Mouse (Mus musculus) lung, embryonic 14.5 days (tissue): ENCODE data around the gene Mapk1ip1l. TPM values are rescaled to one million over a fixed set of nuclear protein-coding genes. Genes with fewer than 3 reads are reported as not detected.

Source experiments
- ATAC-seq: fragments of 200-750 bp; cut with Nextera tagmentation; 2 replicates; pipeline ENCODE4 v1.8.0; 2017; ENCODE audit warnings: mild to moderate bottlenecking, moderate TSS enrichment, moderate library complexity; ENCODE audit not compliant: insufficient read depth
- DNase-seq: peaks from one replicate; pipeline ENCODE4 v3.0.0-alpha.2; 2015
- H3K27ac ChIP-seq: fragments of 300-500 bp; sonication (generic); 2 replicates; pipeline ENCODE4 v1.5.1; 2014; ENCODE audit warnings: low read depth, mild to moderate bottlenecking, moderate library complexity
- H3K27me3 ChIP-seq: fragments of 300-500 bp; sonication (generic); 2 replicates; pipeline ENCODE4 v1.6.1; 2014; ENCODE audit warnings: low read length, control low read depth; ENCODE audit not compliant: insufficient read depth
- H3K36me3 ChIP-seq: fragments of 300-500 bp; sonication (generic); 2 replicates; pipeline ENCODE4 v1.6.1; 2014; ENCODE audit warnings: control low read depth; ENCODE audit not compliant: insufficient read depth
- H3K4me1 ChIP-seq: fragments of 300-500 bp; sonication (generic); 2 replicates; pipeline ENCODE4 v1.6.1; 2014; ENCODE audit warnings: antibody characterized with exemption, control low read depth; ENCODE audit not compliant: insufficient read depth
- H3K4me2 ChIP-seq: fragments of 300-500 bp; sonication (generic); 2 replicates; pipeline ENCODE4 v1.6.1; 2014; ENCODE audit warnings: mild to moderate bottlenecking
- H3K4me3 ChIP-seq: fragments of 300-500 bp; sonication (generic); 2 replicates; pipeline ENCODE4 v1.5.1; 2014; ENCODE audit warnings: low read depth, low read length
- H3K9ac ChIP-seq: fragments of 300-500 bp; sonication (generic); 2 replicates; pipeline ENCODE4 v1.6.1; 2014
- H3K9me3 ChIP-seq: fragments of 300-500 bp; sonication (generic); 2 replicates; pipeline ENCODE4 v1.6.1; 2016; ENCODE audit warnings: low read depth, low read length, control low read depth
- CTCF ChIP-seq: IDR thresholded peaks from 2 replicates; pipeline ENCODE4 v1.5.1; 2016; ENCODE audit warnings: antibody characterized with exemption, low read depth
- WGBS: fragments of 180-500 bp; shearing (Covaris S2); extraction: QIAGEN DNeasy Blood & Tissue Kit; methylation state at CpG from one replicate; pipeline ENCODE4 v1.1.7; 2014; 5-methylcytosine and 5-hydroxymethylcytosine counted together
- polyA plus RNA-seq: library from polyadenylated mRNA; unstranded; fragments of >200 nt; fragmentation: Nextera tagmentation; extraction: Ambion mirVana; gene quantifications from 2 replicates; pipeline ENCODE4 v1.2.1, GENCODE M21; 2014

Gene Mapk1ip1l
- polyA plus RNA-seq, 1 experiment from 2014 or later: 101 TPM

GRCm38 (mm10) chr14:47302885-47303680, 5.0 kb downstream of the Mapk1ip1l start:
- H3K9ac ChIP-seq: no peak overlapping the region
- no peak overlapping the region for H3K4me3 ChIP-seq
- no peaks in the 10 kb centered on the region for H3K27me3 ChIP-seq
- ATAC-seq: no peak
- H3K4me2 ChIP-seq: no peak overlapping the region
- H3K36me3 ChIP-seq: peaks cover 15% of the 10 kb centered on the region
- no peak overlapping the region for H3K27ac ChIP-seq
- H3K9me3 ChIP-seq: no peaks in the 10 kb centered on the region
- no peak for TF ChIP-seq CTCF
- DNase-seq: no peak
- H3K4me1 ChIP-seq: peaks cover 3% of the 10 kb centered on the region; the same call in 1 of the 2 replicates
- 77% methylated on average over 14 of the region's 14 CpGs for WGBS

GRCm38 (mm10) chr14:47304814-47305405, 6.8 kb downstream of the Mapk1ip1l start:
- peaks cover 27% of the 10 kb centered on the region for H3K36me3 ChIP-seq
- WGBS: 92% methylated on average over 6 of the region's 6 CpGs
- no peak for TF ChIP-seq CTCF
- no peaks in the 10 kb centered on the region for H3K4me1 ChIP-seq
- ATAC-seq: no peak
- no peak for DNase-seq
- no peaks in the 10 kb centered on the region for H3K9me3 ChIP-seq
- H3K9ac ChIP-seq: no peak overlapping the region
- no peak overlapping the region for H3K27ac ChIP-seq
- no peak overlapping the region for H3K4me2 ChIP-seq
- H3K27me3 ChIP-seq: no peaks in the 10 kb centered on the region
- H3K4me3 ChIP-seq: no peak overlapping the region

- WGBS: 70% methylated on average over 4 of the region's 4 CpGs
- no peak for DNase-seq
- TF ChIP-seq CTCF: no peak
Measured at GRCm38 (mm10) chr14:47305933-47306332, 7.9 kb downstream of the Mapk1ip1l start.

GRCm38 (mm10) chr14:47307669-47308068, 9.6 kb downstream of the Mapk1ip1l start:
- peaks cover 52% of the 10 kb centered on the region for H3K36me3 ChIP-seq

More at GRCm38 (mm10) chr14:47305933-47306332, 7.9 kb downstream of the Mapk1ip1l start:
- Histone ChIP-seq H3K27me3 (no peaks in the 10 kb centered on the region), H3K4me3 (no peak overlapping the region), H3K9ac (no peak overlapping the region), H3K4me1 (no peaks in the 10 kb centered on the region), H3K27ac (no peak overlapping the region), H3K4me2 (no peak overlapping the region), H3K9me3 (no peaks in the 10 kb centered on the region), H3K36me3 (peaks cover 38% of the 10 kb centered on the region)
- no peak for ATAC-seq

GRCm38 (mm10) chr14:47309061-47309460, 11.0 kb downstream of the Mapk1ip1l start:
- peaks cover 58% of the 10 kb centered on the region for H3K36me3 ChIP-seq
- no peak for ATAC-seq
- TF ChIP-seq CTCF: no peak

More at GRCm38 (mm10) chr14:47307669-47308068, 9.6 kb downstream of the Mapk1ip1l start:
- H3K4me3 ChIP-seq: no peak overlapping the region
- no peaks in the 10 kb centered on the region for H3K4me1 ChIP-seq
- 69% methylated on average over 3 of the region's 3 CpGs for WGBS
- no peak overlapping the region for H3K27ac ChIP-seq
- no peak overlapping the region for H3K9ac ChIP-seq
- no peak for TF ChIP-seq CTCF
- no peaks in the 10 kb centered on the region for H3K9me3 ChIP-seq
- ATAC-seq (no peak), DNase-seq (no peak)
- no peak overlapping the region for H3K4me2 ChIP-seq
- H3K27me3 ChIP-seq: no peaks in the 10 kb centered on the region

GRCm38 (mm10) chr14:47310342-47311181, 12.5 kb downstream of the Mapk1ip1l start:
- DNase-seq (no peak), ATAC-seq (no peak)
- no peak overlapping the region for H3K27ac ChIP-seq
- whole genome bisulfite sequencing: 95% methylated on average over 18 of the region's 18 CpGs
- no peaks in the 10 kb centered on the region for H3K4me1 ChIP-seq
- no peak overlapping the region for H3K4me2 ChIP-seq
- H3K36me3 ChIP-seq: peaks cover 67% of the 10 kb centered on the region
- no peaks in the 10 kb centered on the region for H3K9me3 ChIP-seq
- no peaks in the 10 kb centered on the region for H3K27me3 ChIP-seq
- TF ChIP-seq CTCF: no peak
- H3K9ac ChIP-seq: no peak overlapping the region
- no peak overlapping the region for H3K4me3 ChIP-seq

More at GRCm38 (mm10) chr14:47309061-47309460, 11.0 kb downstream of the Mapk1ip1l start:
- Histone ChIP-seq H3K4me3 (no peak overlapping the region), H3K4me1 (no peaks in the 10 kb centered on the region), H3K9me3 (no peaks in the 10 kb centered on the region), H3K4me2 (no peak overlapping the region), H3K9ac (no peak overlapping the region), H3K27ac (no peak overlapping the region), H3K27me3 (no peaks in the 10 kb centered on the region)
- DNase-seq: no peak
- 86% methylated on average over 1 of the region's 1 CpGs for WGBS
